Mouse (Mus musculus): ENCODE measurements around the gene Ccdc85c.

DNA sequence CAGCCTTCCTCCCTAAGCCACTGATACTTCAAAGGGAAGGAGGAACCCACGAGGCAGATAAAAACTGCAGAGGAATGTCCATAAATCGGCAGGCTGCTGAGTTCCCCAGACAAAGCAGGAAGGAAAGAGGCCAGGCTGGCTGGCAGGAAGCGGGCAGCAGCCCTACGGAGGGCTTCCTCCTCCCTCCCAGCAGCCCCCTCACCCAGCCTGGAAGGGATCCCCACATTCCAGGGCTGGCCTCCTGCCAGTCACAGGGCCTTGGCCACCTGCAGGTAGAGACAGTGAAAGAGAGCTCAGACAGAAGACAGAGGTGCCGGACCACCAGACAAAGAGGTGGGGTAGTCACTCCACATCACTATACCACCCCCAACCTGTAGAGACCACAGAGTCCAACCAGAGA lies 63.2 kb downstream of the Ccdc85c start:
- TF ChIP-seq CTCF (conservative IDR thresholded peaks at IDR 0.05; ENCODE audit: low read length) (no peak), NANOG (IDR thresholded peaks at IDR 0.05; ENCODE audit: borderline replicate concordance, low read length) (no peak)
